Mouse (Mus musculus): ENCODE data around the gene Pcp4.
"Not testable (repeated sequence)": the region's sequence is repeated elsewhere in the genome, so short reads cannot be mapped to it uniquely, and the experiment has no call there.

The Pcp4 gene

GRCm38 (mm10) chr16:96467445-96467844, at the start of gene Pcp4:
Gene Pcp4 (plus strand): TSS chr16:96467606.
- peak; percentile 15 for DNase-seq (ENCODE audit: extremely low read depth, insufficient read length, low spot score)

- no peak for DNase-seq (ENCODE audit: extremely low read depth, insufficient read length, low spot score)
These were observed 42.4 kb upstream of the Pcp4 start for GRCm38 (mm10) chr16:96425044-96425443.

GRCm38 (mm10) chr16:96426671-96427070, 40.7 kb upstream of the Pcp4 start:
- DNase-seq (ENCODE audit: extremely low read depth, insufficient read length, low spot score): no peak

- DNase-seq (ENCODE audit: extremely low read depth, insufficient read length, low spot score): no peak
These were observed 38.4 kb upstream of the Pcp4 start for GRCm38 (mm10) chr16:96429046-96429445.

GRCm38 (mm10) chr16:96433266-96433665, 34.1 kb upstream of the Pcp4 start:
- DNase-seq (ENCODE audit: extremely low read depth, insufficient read length, low spot score): no peak

- no peak for DNase-seq (ENCODE audit: extremely low read depth, insufficient read length, low spot score)
These were observed 33.2 kb upstream of the Pcp4 start for GRCm38 (mm10) chr16:96434024-96434785.

GRCm38 (mm10) chr16:96438946-96439345, 28.5 kb upstream of the Pcp4 start:
- no peak for DNase-seq (ENCODE audit: extremely low read depth, insufficient read length, low spot score)

GRCm38 (mm10) chr16:96439682-96440081, 27.7 kb upstream of the Pcp4 start:
- no peak for DNase-seq (ENCODE audit: extremely low read depth, insufficient read length, low spot score)

GRCm38 (mm10) chr16:96440871-96441270, 26.5 kb upstream of the Pcp4 start:
- no peak for DNase-seq (ENCODE audit: extremely low read depth, insufficient read length, low spot score)

- DNase-seq (ENCODE audit: extremely low read depth, insufficient read length, low spot score): no peak
These were observed 25.6 kb upstream of the Pcp4 start for GRCm38 (mm10) chr16:96441826-96442225.

- no peak for DNase-seq (ENCODE audit: extremely low read depth, insufficient read length, low spot score)
These were observed 23.9 kb upstream of the Pcp4 start, which contains the start of gene Itgb2l for GRCm38 (mm10) chr16:96443468-96443867. Gene Itgb2l (minus strand): TSS chr16:96443619.

GRCm38 (mm10) chr16:96450871-96451270, 16.5 kb upstream of the Pcp4 start:
- not testable (repeated sequence) for DNase-seq (ENCODE audit: extremely low read depth, insufficient read length, low spot score)

GRCm38 (mm10) chr16:96454086-96454485, 13.3 kb upstream of the Pcp4 start:
- no peak for DNase-seq (ENCODE audit: extremely low read depth, insufficient read length, low spot score)

- DNase-seq (ENCODE audit: extremely low read depth, insufficient read length, low spot score): no peak
These were observed 9.8 kb upstream of the Pcp4 start for GRCm38 (mm10) chr16:96457612-96458011.

GRCm38 (mm10) chr16:96459356-96459755, 8.1 kb upstream of the Pcp4 start:
- no peak for DNase-seq (ENCODE audit: extremely low read depth, insufficient read length, low spot score)

GRCm38 (mm10) chr16:96460788-96461187, 6.6 kb upstream of the Pcp4 start:
- DNase-seq (ENCODE audit: extremely low read depth, insufficient read length, low spot score): no peak

GRCm38 (mm10) chr16:96468011-96468410, 605 bp downstream of the Pcp4 start:
- DNase-seq (ENCODE audit: extremely low read depth, insufficient read length, low spot score): no peak

GRCm38 (mm10) chr16:96468698-96469097, 1.3 kb downstream of the Pcp4 start:
- no peak for DNase-seq (ENCODE audit: extremely low read depth, insufficient read length, low spot score)

- DNase-seq (ENCODE audit: extremely low read depth, insufficient read length, low spot score): no peak
These were observed 2.2 kb downstream of the Pcp4 start for GRCm38 (mm10) chr16:96469640-96470039.

GRCm38 (mm10) chr16:96472361-96472760, 5.0 kb downstream of the Pcp4 start:
- DNase-seq (ENCODE audit: extremely low read depth, insufficient read length, low spot score): no peak

GRCm38 (mm10) chr16:96472816-96473215, 5.4 kb downstream of the Pcp4 start:
- DNase-seq (ENCODE audit: extremely low read depth, insufficient read length, low spot score): no peak

GRCm38 (mm10) chr16:96474185-96474584, 6.8 kb downstream of the Pcp4 start:
- no peak for DNase-seq (ENCODE audit: extremely low read depth, insufficient read length, low spot score)

- DNase-seq (ENCODE audit: extremely low read depth, insufficient read length, low spot score): no peak
These were observed 14.4 kb downstream of the Pcp4 start for GRCm38 (mm10) chr16:96481791-96482190.

Measured in 3134 (cell line).